24 mouse cellular contexts compared by ENCODE assay signal in genomic region chr6:72001220-72001777, GRCm38 (mm10).
A peak's percentile ranks its signal among the peaks of the same experiment; 100 is the strongest.
DNase-seq lines count a peak whose midpoint lies in the region; ATAC-seq and TF ChIP-seq lines count a peak whose summit lies in the region.
"Had no signal": no experiment of that assay in that cellular context is flagged by ENCODE, and none has a peak within 500 bp of the region (broad histone marks: within the 10 kb centered on the region; RNA-seq: fewer than 3 reads in every experiment).

No protein-coding gene starts in this region.

- no peak for TF ChIP-seq CTCF in cerebellum, adult 2 months (IDR thresholded peaks at IDR 0.05; ENCODE audit: borderline replicate concordance, insufficient read depth, low read depth, low read length)

- no peaks in the 10 kb centered on the region for H3K9me3 ChIP-seq in neural tube, embryonic 15.5 days (replicated peaks)
- no peaks in the 10 kb centered on the region for H3K9me3 ChIP-seq in forebrain, embryonic 10.5 days
- H3K9me3 ChIP-seq: forebrain, embryonic 15.5 days; heart, embryonic 10.5 days; hindbrain, embryonic 12.5 days; hindbrain, embryonic 15.5 days had no signal

- no peak overlapping the region for H3K9ac ChIP-seq in neural tube, embryonic 15.5 days (replicated peaks)
- H3K9ac ChIP-seq: embryonic facial prominence, embryonic 12.5 days; embryonic facial prominence, embryonic 15.5 days; forebrain, embryonic 12.5 days; forebrain, embryonic 15.5 days; heart, embryonic 13.5 days; hindbrain, embryonic 12.5 days; hindbrain, embryonic 15.5 days had no signal

- no peaks in the 10 kb centered on the region for H3K36me3 ChIP-seq in neural tube, embryonic 15.5 days
- H3K36me3 ChIP-seq in forebrain, embryonic 10.5 days (replicated peaks): no peaks in the 10 kb centered on the region
- H3K36me3 ChIP-seq: embryonic facial prominence, embryonic 12.5 days; embryonic facial prominence, embryonic 15.5 days; forebrain, embryonic 12.5 days; forebrain, embryonic 15.5 days; heart, embryonic 10.5 days; heart, embryonic 13.5 days; hindbrain, embryonic 12.5 days; hindbrain, embryonic 15.5 days had no signal

- no peaks in the 10 kb centered on the region for H3K27me3 ChIP-seq in cerebellum, adult 2 months (ENCODE audit: control insufficient read depth, insufficient read depth, low read length)
- no peaks in the 10 kb centered on the region for H3K27me3 ChIP-seq in neural tube, embryonic 15.5 days (replicated peaks)
- no peaks in the 10 kb centered on the region for H3K27me3 ChIP-seq in forebrain, embryonic 10.5 days (ENCODE audit: poor library complexity, severe bottlenecking)
- H3K27me3 ChIP-seq: embryonic facial prominence, embryonic 12.5 days; embryonic facial prominence, embryonic 15.5 days; forebrain, embryonic 12.5 days; forebrain, embryonic 15.5 days; heart, embryonic 13.5 days; hindbrain, embryonic 12.5 days; hindbrain, embryonic 15.5 days; Patski had no signal

- peaks cover 37% of the 10 kb centered on the region for H3K4me1 ChIP-seq in cerebellum, adult 2 months (ENCODE audit: control insufficient read depth, insufficient read depth, low read length)
- H3K4me1 ChIP-seq in neural tube, embryonic 15.5 days: no peaks in the 10 kb centered on the region
- H3K4me1 ChIP-seq in forebrain, embryonic 10.5 days: no peaks in the 10 kb centered on the region
- H3K4me1 ChIP-seq: embryonic facial prominence, embryonic 12.5 days; embryonic facial prominence, embryonic 15.5 days; forebrain, embryonic 12.5 days; heart, embryonic 10.5 days; hindbrain, embryonic 12.5 days; hindbrain, embryonic 15.5 days had no signal

- H3K27ac ChIP-seq in cerebellum, adult 2 months (ENCODE audit: insufficient read depth, low read length): peak overlapping the region; percentile 69
- H3K27ac ChIP-seq in neural tube, embryonic 15.5 days (replicated peaks): no peak overlapping the region
- H3K27ac ChIP-seq in forebrain, embryonic 10.5 days: no peak overlapping the region
- H3K27ac ChIP-seq: embryonic facial prominence, embryonic 12.5 days; embryonic facial prominence, embryonic 15.5 days; forebrain, embryonic 12.5 days; forebrain, embryonic 15.5 days; heart, adult 2 months; heart, embryonic 10.5 days; heart, embryonic 13.5 days; hindbrain, embryonic 12.5 days; hindbrain, embryonic 15.5 days had no signal

- intact Hi-C loops in heart, postnatal 36 days (cut with DNase I): no loop called here

- H3K4me2 ChIP-seq in neural tube, embryonic 15.5 days: no peak overlapping the region
- H3K4me2 ChIP-seq: embryonic facial prominence, embryonic 12.5 days; embryonic facial prominence, embryonic 15.5 days; forebrain, embryonic 12.5 days; forebrain, embryonic 15.5 days; heart, embryonic 13.5 days; hindbrain, embryonic 12.5 days; hindbrain, embryonic 15.5 days had no signal

- no peak overlapping the region for H3K4me3 ChIP-seq in cerebellum, adult 2 months (replicated peaks; ENCODE audit: insufficient read depth, low read depth, low read length)
- no peak overlapping the region for H3K4me3 ChIP-seq in neural tube, embryonic 15.5 days (replicated peaks)
- H3K4me3 ChIP-seq in forebrain, embryonic 10.5 days: no peak overlapping the region
- H3K4me3 ChIP-seq: embryonic facial prominence, embryonic 12.5 days; embryonic facial prominence, embryonic 15.5 days; forebrain, embryonic 12.5 days; forebrain, embryonic 15.5 days; heart, adult 2 months; heart, embryonic 10.5 days; heart, embryonic 13.5 days; hindbrain, embryonic 12.5 days; hindbrain, embryonic 15.5 days had no signal

- peak in 1 of 2 experiments; percentile 45 for DNase-seq in cerebellum, adult 2 months
- no peak for DNase-seq in cerebellum, adult 11-12 months
- DNase-seq in heart, adult 11 months: peak; percentile 41
- no peak for DNase-seq in heart, postnatal 36 days
- no peak for DNase-seq in forebrain, embryonic 10.5 days (ENCODE audit: extremely low spot score, low spot score)
- DNase-seq: adrenal gland, postnatal 10 days; adrenal gland, postnatal 36 days; cerebellum, adult 8-10 months; gastrocnemius, postnatal 25 days; heart, adult 2 months; heart, postnatal 14 days; kidney, adult 2 months had no signal

- 95% methylated on average over 5 of the region's 5 CpGs for WGBS in cerebellum, adult 2 months
- 94% methylated on average over 5 of the region's 5 CpGs for whole genome bisulfite sequencing in neural tube, embryonic 15.5 days
- 95% methylated on average over 5 of the region's 5 CpGs for WGBS in forebrain, embryonic 10.5 days

- no peak for TF ChIP-seq POLR2A in cerebellum, adult 2 months (IDR thresholded peaks at IDR 0.05; ENCODE audit: borderline replicate concordance, insufficient read depth, low read length)

- ATAC-seq in common myeloid progenitor, adult 5-6 weeks (replicated peaks; ENCODE audit: low read depth, poor library complexity, severe bottlenecking): 0 out of 2 replicates have a peak, but pooled peaks have one; percentile 22
- no peak for ATAC-seq in neural tube, embryonic 15.5 days (ENCODE audit: low FRiP score)
- ATAC-seq: forebrain, embryonic 15.5 days; intestine, postnatal 0 days; Patski had no signal
